Mouse (Mus musculus) T-cell, adult 2 months (primary cell): ENCODE data around the gene Chd1.
"Not testable (repeated sequence)": the region's sequence is repeated elsewhere in the genome, so short reads cannot be mapped to it uniquely, and the experiment has no call there.

Experiments
- DNase-seq: peaks from one replicate; pipeline ENCODE4 v3.0.0; 2022; ENCODE audit warnings: low spot score

The Chd1 gene

GRCm38 (mm10) chr17:15737346-15737917 is 32.7 kb downstream of the Chd1 start:
- DNase-seq, result no peak

DNA sequence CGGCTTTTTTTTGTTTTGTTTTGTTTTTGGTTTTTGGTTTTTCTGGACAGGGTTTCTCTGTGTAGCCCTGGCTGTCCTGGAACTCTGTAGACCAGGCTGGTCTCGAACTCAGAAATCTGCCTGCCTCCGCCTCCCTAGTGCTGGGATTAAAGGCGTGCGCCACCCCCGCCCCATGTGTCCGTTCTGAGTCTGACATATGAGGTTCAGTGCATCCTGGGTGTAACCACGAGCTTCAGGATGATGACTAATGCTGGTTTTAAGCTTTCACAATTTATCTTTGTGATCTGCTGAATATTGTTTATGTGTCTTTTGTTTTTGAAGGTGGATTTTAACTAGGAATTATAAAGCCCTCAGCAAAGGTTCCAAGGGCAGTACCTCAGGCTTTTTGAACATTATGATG is 37.1 kb downstream of the Chd1 start:
- DNase-seq, result peak; percentile 47

- DNase-seq, result peak; percentile 33
These were observed 38.2 kb downstream of the Chd1 start for GRCm38 (mm10) chr17:15742953-15743352.

GRCm38 (mm10) chr17:15743379-15743778 is 38.6 kb downstream of the Chd1 start:
- DNase-seq, result peak; percentile 62

- DNase-seq, result no peak
These were observed 41.9 kb downstream of the Chd1 start for GRCm38 (mm10) chr17:15746696-15747095.

GRCm38 (mm10) chr17:15748022-15748421 is 43.3 kb downstream of the Chd1 start:
- no peak for DNase-seq

GRCm38 (mm10) chr17:15751264-15751663 is 46.5 kb downstream of the Chd1 start:
- not testable (repeated sequence) for DNase-seq

DNA sequence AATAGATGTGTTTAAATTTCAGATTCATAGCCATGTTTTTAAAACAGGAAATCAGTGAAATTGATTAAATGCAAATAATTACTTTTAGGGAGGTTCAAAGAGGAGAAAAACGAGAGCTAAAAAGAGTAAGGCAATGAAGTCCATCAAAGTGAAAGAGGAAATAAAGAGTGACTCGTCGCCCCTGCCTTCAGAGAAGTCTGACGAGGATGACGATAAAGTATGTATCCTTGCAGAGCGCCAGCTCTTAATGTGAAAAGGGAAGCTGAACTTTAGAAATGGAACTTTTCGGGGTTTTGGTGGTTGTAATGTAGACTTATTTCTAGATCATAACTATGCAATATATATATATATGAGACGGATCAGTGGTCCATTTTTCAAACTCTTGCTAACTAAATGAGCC is 56.4 kb downstream of the Chd1 start:
- no peak for DNase-seq

- DNase-seq, result no peak
These were observed 64.4 kb downstream of the Chd1 start for GRCm38 (mm10) chr17:15769081-15769724.

- DNase-seq, result no peak
These were observed 69.2 kb downstream of the Chd1 start for GRCm38 (mm10) chr17:15773956-15774355.

- no peak for DNase-seq
These were observed 69.9 kb downstream of the Chd1 start for GRCm38 (mm10) chr17:15774565-15775215.

GRCm38 (mm10) chr17:15776349-15776748 is 71.6 kb downstream of the Chd1 start:
- DNase-seq, result no peak

GRCm38 (mm10) chr17:15777979-15778378 is 73.2 kb downstream of the Chd1 start:
- DNase-seq, result no peak

DNA sequence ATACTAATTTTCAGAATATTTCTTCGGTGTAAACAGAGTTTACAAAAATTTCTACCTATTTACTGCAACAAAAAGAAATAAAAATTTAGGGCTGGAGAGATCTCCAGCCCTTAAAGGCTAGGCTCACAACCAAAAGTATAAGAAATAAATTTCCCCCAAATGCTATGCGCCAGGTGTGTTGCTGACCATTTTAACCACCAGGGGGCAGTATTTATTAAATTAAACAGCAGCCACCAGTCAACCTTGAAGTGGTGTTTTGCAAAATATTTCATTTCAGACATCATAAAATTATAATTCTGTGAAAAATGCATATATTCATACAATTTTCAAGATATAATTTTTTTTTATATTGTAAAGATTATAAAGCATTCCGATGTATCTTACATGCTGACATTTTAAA is 82.3 kb downstream of the Chd1 start:
- no peak for DNase-seq

- DNase-seq, result no peak
These were observed 85.9 kb downstream of the Chd1 start for GRCm38 (mm10) chr17:15790716-15791115.

DNA sequence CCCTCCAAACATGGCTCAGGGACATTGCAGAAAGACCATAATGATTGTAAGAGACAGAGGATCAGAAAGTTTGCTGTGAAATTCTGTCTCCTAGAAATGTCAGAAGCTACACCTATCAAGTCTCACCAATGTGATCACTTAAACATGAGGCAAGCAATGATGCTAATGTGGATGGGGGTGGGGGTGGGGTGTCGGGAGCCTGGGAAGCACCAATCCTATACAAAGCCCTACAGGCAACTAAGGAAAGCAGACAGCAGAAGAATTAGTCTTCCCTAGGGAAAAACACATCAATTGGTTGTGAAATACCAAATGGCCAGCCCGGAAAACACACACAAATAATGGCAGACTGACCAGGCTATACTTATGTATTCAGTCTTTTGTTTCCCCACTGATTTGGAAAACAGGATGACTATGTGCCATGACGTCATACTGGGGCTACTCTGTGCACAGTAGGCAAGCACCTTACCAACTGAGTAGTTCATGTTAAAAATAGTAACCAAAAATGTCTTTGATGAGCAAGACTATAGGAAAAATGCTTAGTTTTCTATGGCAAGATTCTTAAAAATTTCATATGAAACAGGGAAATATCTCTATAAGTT is 94.5 kb downstream of the Chd1 start:
- no peak for DNase-seq

DNA sequence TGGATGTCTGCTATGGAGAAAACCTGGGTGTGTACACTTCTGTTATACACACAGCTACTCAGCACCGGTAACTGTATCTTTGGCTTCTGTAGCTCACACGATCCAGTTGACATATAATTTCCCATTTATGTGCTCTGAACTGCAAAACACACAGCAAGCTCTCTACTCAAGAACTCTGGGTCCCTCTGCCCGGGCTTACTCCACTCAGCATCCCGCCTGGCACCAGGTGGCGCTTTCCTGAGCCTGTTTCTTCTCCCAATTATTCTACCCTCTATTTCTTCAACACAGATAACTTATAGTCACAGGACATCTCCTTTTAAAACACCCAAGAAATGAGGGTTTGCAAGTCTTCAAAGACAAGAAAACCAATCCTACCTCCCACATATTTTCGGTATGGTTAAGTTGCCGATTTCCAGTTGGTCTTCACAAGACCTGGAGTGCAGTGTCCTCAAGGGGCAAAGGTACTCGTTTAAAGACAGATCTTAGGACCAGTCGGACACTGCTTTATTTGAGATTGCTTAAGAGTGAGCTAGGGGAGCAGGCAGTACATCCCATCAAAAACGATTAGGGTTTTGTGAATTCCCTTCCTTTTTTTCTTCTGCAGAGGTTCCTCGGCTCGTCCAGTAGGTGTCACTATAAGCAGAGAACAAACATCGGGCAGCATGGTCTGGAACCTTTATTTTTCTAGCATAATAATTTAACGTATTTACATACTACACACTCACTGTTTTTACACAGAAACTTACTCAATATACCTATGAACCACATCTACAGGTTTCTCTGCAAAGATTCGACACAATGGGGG is 99.4 kb downstream of the Chd1 start:
- peak; percentile 19 for DNase-seq

- no peak for DNase-seq
These were observed 102.7 kb downstream of the Chd1 start for GRCm38 (mm10) chr17:15807295-15807984.

GRCm38 (mm10) chr17:15808015-15808414 is 103.2 kb downstream of the Chd1 start:
- DNase-seq, result no peak

DNA sequence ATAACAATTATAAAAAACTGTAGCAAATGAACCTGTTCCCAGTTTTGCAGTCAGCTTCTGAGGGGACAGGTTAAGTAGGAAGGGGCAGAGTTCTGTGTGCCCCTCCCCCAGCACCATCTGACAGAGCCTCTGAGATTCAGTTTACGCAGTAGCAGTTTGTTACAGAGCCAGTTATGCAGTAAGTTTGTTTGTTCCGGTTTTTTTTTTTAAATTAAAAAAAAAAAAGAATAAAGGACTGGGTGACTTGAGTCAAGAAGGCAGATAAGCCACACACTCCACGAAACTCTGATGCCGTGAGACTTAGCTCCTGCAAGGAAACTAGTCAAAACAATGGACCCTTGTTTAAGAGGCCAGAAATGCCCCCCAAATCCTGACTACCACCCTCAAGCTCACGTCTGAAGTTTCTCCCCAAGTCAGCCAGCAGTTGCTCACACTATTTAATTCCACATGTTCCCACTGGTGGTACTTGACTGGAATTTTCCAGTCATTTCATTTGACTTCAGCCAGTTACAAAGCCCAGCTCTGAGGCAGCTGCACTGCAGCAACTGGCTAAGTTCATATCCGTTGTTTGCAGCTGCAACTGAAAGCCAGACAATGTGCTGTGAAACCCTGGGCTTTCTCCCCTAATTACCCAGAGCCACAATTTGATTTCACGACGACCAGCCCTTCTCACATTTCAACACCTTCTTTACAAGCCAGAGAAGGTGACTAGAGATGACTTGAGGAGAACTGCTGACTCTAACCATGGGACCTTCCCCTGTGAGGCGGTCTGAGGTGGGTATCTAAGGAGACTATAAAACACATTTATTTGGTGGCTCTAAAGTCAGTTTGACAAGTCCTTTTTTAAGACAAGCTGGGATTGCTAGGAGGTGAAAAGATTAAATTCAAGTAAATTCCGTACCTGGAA is 104.0 kb downstream of the Chd1 start:
- no peak for DNase-seq

DNA sequence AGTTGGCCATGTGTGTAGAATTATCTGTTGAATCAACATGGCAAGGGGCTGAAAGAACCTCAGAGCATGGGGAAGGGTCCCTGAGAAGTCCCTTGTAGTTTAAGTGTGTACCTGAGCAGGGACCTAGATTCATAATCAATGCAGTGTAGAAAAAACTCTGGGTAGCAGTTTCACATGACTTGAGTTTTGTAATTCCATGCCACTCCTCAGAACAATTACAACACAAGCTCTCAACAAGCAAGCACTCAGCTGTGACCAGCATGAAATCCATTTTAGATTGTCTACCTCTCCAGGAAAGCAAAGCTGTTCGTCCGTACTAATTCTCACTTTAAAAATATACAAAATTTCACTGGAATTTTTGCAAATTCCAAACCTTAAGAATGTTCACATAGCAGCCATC is 105.2 kb downstream of the Chd1 start:
- DNase-seq, result no peak
